Mouse (Mus musculus): ENCODE results near the gene Cd5. TPM values are rescaled to one million over a fixed set of nuclear protein-coding genes. Genes with fewer than 3 reads are reported as not detected.

Gene Cd5
- polyA plus RNA-seq (2017; shearing (Covaris generic)) = 100 to 1,000 TPM; 458 to 705 TPM

DNA sequence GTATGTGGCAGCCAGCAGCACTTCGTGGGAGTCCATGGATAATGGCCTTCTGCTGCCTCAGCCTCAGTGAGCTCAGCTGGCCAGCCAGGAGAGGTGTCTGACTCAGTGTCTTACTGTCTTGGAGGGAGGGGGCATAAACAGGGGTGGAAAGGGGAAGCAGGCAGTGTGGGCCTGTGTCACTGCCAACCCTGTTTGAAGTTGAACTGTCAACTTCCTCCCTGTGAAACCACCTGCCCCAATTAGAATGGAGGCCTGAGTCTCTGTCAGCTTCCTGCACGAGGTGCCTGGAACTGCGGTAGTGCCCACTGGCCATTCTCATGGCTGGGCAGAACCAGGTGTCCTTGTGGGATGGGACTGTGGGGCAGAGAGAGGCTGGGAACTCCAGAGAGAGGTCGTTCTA is at the start of gene Cd5:
Gene Cd5, minus strand, starts transcription at position 192 of the 400 bp plus-strand sequence.

DNA sequence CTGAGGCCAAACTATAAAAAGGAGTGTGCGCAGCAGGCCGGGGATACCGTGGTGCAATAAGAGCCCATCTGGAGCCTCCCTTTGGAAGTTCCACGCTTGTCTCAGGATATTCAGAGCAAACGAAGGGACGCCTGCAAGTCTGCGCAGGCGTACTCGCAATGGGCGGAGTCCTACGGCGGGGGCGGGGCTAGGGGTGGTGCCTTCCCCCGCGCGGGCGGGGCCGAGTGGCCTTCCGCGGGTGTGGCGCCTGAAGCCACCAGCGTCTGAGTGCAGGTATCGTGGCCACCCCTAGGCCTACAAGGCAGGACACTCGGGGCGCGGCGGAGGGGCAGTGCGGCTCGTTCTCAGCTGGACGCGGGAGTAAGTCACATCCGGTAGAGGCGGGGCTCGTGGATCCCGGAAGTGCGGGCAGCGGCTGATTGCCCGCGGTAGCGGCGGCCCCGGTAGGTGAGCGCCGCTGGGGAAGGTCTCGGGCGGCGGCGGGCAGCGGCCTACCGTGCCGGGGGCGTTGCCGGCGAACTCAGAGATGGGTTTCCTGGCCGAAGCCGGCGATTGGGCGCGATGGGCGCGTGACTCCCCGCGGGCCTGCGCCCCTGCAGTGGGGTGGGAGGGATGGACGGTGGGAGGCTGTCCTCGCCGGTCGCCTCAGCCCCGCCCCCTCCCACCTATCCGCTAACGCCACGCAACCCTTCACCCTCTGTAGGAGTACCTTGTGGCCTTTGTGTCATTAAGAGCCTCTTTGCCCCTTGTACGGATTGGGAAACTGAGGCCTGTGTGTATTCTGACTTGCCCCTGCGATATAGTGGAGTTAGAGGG is 50.1 kb downstream of the Cd5 start, which contains the start of gene Vps37c:
Gene Vps37c, plus strand, starts transcription at position 199 of the 816 bp plus-strand sequence.

DNA sequence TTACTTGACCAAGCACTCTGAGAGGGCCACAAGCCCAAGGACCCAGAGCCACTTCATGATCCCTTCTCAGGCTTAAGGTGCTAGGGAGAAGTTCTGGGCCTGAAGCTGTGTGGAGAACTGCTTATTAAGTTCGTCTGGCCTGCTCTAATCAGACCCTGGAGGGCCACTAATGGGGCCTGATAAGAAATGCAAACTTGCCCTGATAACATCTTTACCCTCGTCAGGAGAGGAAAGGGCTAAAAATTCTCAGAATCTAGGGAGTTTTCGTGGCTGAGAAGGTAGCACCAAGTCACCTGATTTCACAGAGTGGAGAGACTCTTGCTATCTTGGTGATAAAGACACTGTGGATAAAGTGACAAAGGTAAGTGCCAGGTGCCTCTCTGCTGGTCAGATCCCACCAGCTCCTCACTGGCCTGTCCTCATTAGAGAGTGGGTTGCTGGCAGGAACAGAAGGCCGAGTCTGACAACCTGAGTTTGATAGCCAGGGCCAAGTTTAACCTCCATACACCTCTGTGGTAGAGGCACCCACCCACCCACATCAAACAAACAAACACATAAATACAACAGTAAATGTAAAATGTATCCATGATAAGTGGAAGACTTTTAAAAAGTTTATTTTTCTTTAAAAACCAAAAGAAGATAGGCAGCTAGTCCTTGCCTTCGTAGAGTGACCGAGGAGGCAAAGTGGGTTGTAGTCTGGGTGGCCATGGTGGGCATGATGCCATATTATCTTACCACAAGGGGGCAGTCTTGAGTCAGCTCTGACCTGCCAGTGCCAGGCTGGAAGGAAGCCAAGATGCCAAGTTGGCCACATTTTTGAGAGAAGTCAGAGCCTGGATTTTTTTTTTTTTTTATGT is 60.7 kb downstream of the Cd5 start, which contains the start of gene Pga5:
Gene Pga5, minus strand, starts transcription at position 157 of the 857 bp plus-strand sequence.

Other genes starting within 250 kb of the Cd5 start
- 10 to 100 TPM; 29.3 to 29.9 TPM for gene Cpsf7, start 213.7 kb downstream of the Cd5 start, polyA plus RNA-seq (2017; shearing (Covaris generic))
- 10 to 100 TPM; 81.5 to 85.0 TPM for gene Sdhaf2, start 212.9 kb downstream of the Cd5 start, polyA plus RNA-seq (2017; shearing (Covaris generic))
- 1 to 10 TPM; 6.3 to 8.8 TPM for gene Tmem216, start 182.8 kb downstream of the Cd5 start, polyA plus RNA-seq (2017; shearing (Covaris generic))
- 10 to 100 TPM; 27.3 to 45.9 TPM for gene Cyb561a3, start 161.8 kb downstream of the Cd5 start, polyA plus RNA-seq (2017; shearing (Covaris generic))
- gene Tmem138, start 161.6 kb downstream of the Cd5 start, polyA plus RNA-seq (2017; shearing (Covaris generic)) = 10 to 100 TPM; 13.4 to 17.6 TPM
- gene Ddb1, start 133.7 kb downstream of the Cd5 start, polyA plus RNA-seq (2017; shearing (Covaris generic)) = 100 to 1,000 TPM; 120 to 148 TPM
- gene Tkfc, start 133.3 kb downstream of the Cd5 start, polyA plus RNA-seq (2017; shearing (Covaris generic)) = 10 to 100 TPM in 1 of 2 experiments, 1 to 10 TPM in 1; 8.9 to 11.9 TPM
- under 1 TPM in 1 of 2 experiments, not detected in 1; 0.38 TPM for gene Vwce, start 104.8 kb downstream of the Cd5 start, polyA plus RNA-seq (2017; shearing (Covaris generic))
- gene Pga5, start 60.9 kb downstream of the Cd5 start, polyA plus RNA-seq (2017; shearing (Covaris generic)) = not detected
- 10 to 100 TPM; 19.3 to 24.5 TPM for gene Vps37c, start 50.3 kb downstream of the Cd5 start, polyA plus RNA-seq (2017; shearing (Covaris generic))
- gene Cd6, start 91.1 kb upstream of the Cd5 start, polyA plus RNA-seq (2017; shearing (Covaris generic)) = 100 to 1,000 TPM; 369 to 700 TPM
- gene Slc15a3, start 100.7 kb upstream of the Cd5 start, polyA plus RNA-seq (2017; shearing (Covaris generic)) = 1 to 10 TPM; 1.7 to 4.7 TPM
- gene Tmem132a, start 130.9 kb upstream of the Cd5 start, polyA plus RNA-seq (2017; shearing (Covaris generic)) = 1 to 10 TPM in 1 of 2 experiments, under 1 TPM in 1; 0.15 to 1.2 TPM
- gene Tmem109, start 143.0 kb upstream of the Cd5 start, polyA plus RNA-seq (2017; shearing (Covaris generic)) = 10 to 100 TPM; 34.1 to 48.5 TPM
- gene Prpf19, start 156.2 kb upstream of the Cd5 start, polyA plus RNA-seq (2017; shearing (Covaris generic)) = 100 to 1,000 TPM in 1 of 2 experiments, 10 to 100 TPM in 1; 88.2 to 107 TPM
- gene Zp1, start 181.6 kb upstream of the Cd5 start, polyA plus RNA-seq (2017; shearing (Covaris generic)) = not detected
- gene Ptgdr2, start 198.2 kb upstream of the Cd5 start, polyA plus RNA-seq (2017; shearing (Covaris generic)) = under 1 TPM in 1 of 2 experiments, not detected in 1; 0.14 TPM
- 10 to 100 TPM; 12.4 to 18.3 TPM for gene Ccdc86, start 210.3 kb upstream of the Cd5 start, polyA plus RNA-seq (2017; shearing (Covaris generic))
- gene Ms4a10, start 235.7 kb upstream of the Cd5 start, polyA plus RNA-seq (2017; shearing (Covaris generic)) = not detected